Mouse (Mus musculus) thymus, postnatal 10 days (tissue): ENCODE results near the gene Rpl31.
A peak's percentile ranks its signal among the peaks of the same experiment; 100 is the strongest.

Experiments
- DNase-seq, 2 experiments: peaks; one replicate each; pipeline ENCODE4 v3.0.0; 2021; ENCODE audit warnings: low spot score in 2 of 2

The Rpl31 gene

GRCm38 (mm10) chr1:39399228-39399627 lies 31.6 kb downstream of the Rpl31 start:
- DNase-seq: no peak

GRCm38 (mm10) chr1:39400173-39400572 lies 32.5 kb downstream of the Rpl31 start:
- DNase-seq: no peak

DNA sequence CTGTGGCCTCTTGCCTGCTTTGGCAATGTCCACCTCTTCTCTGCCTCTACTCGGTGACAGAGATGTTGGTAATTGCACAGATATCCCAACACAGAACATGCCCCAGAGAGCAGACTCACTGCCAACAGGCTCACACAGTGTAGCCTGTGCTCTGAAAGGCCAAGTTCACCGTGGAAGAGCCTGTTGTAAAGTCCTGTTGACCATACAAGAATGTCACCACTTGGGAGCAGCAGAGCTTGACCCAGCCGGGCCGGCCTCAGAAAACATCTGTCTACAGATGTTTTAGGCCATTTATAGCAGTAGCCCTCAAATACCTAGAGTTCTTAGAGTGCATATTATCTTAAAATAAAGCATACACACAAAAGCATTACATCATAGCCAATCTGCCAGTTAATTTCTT lies 39.5 kb downstream of the Rpl31 start:
- no peak for DNase-seq

GRCm38 (mm10) chr1:39408123-39408522 lies 40.5 kb downstream of the Rpl31 start:
- DNase-seq: no peak

DNA sequence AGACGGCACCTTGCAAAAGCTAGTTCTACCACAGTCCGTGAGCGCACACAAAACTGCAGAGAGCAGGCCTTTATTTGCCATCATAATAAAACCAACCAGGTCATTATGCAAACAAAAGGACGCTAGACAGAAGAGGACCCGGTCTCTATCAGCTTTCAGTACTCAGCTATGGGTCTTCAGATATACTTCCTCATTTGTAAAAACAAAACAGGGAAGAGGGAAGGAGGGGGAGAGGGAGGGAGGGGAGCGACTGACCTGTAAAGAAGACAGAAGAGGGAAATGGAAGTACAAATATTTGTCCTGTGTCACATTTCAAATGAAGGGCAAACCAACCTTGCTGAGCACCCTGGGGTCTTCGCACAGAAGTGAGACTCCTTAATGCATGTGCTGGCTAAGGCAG lies 41.0 kb downstream of the Rpl31 start:
- DNase-seq: no peak

GRCm38 (mm10) chr1:39410085-39410821 lies 42.6 kb downstream of the Rpl31 start:
- DNase-seq: no peak

- DNase-seq: peak; percentile 27 to 63
Measured at GRCm38 (mm10) chr1:39417817-39418216, 50.2 kb downstream of the Rpl31 start.

- DNase-seq: no peak
Measured at GRCm38 (mm10) chr1:39418852-39419251, 51.2 kb downstream of the Rpl31 start.

- no peak for DNase-seq
Measured at GRCm38 (mm10) chr1:39420987-39421386, 53.3 kb downstream of the Rpl31 start.
